Mouse (Mus musculus): ENCODE data around the gene Fggy. TPM values are rescaled to one million over a fixed set of nuclear protein-coding genes. Genes with fewer than 3 reads are reported as not detected.

Gene Fggy
- polyA plus RNA-seq, 1 experiment from 2014 or later = 6.2 TPM

DNA sequence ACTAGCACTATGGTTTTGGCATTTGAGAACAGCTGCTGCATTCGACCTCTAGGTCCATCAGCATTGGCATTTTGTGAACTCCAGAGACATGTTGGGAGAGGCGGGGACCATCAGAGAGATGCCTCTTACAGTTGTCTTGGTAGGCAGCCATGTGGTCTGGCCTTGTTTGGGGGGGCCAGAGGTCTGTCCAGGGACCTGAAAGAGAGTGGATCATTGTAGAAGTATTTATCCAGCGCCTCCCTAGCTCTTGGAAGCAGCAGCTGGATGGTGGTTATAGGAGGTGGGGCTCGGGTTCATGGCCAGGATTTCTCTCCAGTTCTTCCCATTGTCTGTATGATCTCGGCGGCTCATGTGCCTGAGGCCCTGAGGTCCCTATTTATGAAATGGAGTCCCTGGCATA, 54.1 kb downstream of the Fggy start:
- Histone ChIP-seq H3K27ac (replicated peaks) (no peak overlapping the region), H3K27me3 (ENCODE audit: low read depth, poor library complexity, severe bottlenecking) (no peaks in the 10 kb centered on the region), H3K9me3 (replicated peaks) (no peaks in the 10 kb centered on the region), H3K4me3 (no peak overlapping the region), H3K36me3 (no peaks in the 10 kb centered on the region), H3K4me1 (no peaks in the 10 kb centered on the region)
- no peak for DNase-seq (ENCODE audit: low spot score)
- 91% methylated on average over 6 of the region's 6 CpGs for WGBS

DNA sequence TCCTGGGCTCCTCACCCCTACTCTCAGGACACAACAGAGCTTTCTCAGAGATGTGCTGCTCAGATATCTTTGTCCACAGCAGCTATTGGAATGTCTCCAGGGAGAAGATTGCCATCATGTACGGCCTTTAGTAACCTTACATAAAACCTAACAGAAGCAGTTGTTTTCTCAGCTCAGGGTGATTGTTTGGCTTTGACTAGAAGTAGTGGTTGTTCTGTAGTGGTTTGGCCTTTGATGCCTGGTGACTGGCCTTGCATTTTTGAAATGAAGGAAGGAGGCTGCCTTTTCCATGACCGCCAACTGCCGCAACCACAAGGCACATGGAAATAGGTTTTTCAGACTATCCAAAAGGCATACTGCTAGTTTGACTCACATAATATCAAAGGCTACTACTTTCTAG, 63.7 kb downstream of the Fggy start:
- no peaks in the 10 kb centered on the region for H3K9me3 ChIP-seq (replicated peaks)
- H3K4me1 ChIP-seq = no peaks in the 10 kb centered on the region
- H3K27ac ChIP-seq (replicated peaks) = no peak overlapping the region
- DNase-seq (ENCODE audit: low spot score) = no peak
- WGBS = 84% methylated on average over 3 of the region's 3 CpGs
- no peaks in the 10 kb centered on the region for H3K27me3 ChIP-seq (ENCODE audit: low read depth, poor library complexity, severe bottlenecking)
- H3K4me3 ChIP-seq = no peak overlapping the region
- H3K36me3 ChIP-seq = no peaks in the 10 kb centered on the region

DNA sequence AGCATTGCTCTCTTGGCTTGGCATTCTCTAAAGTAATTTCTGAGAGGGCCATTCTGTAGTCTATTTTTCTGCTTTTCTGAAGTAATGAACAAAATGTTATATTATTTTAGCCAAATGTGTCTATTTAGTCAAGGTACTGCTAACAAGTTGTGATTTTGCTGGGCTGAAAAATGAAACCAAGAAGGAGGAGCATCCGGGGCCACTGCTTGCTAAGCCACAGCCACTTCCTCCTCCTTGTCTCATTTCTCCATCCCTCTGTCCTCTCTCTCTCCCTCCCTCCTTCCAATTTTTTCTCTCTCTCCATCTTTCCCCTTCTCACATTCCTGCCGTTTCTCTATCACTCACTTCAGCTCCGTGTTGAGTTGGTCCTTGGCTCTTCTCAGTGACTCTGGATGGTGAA, 67.4 kb downstream of the Fggy start:
- Histone ChIP-seq H3K4me1 (no peaks in the 10 kb centered on the region), H3K36me3 (no peaks in the 10 kb centered on the region), H3K27ac (replicated peaks) (no peak overlapping the region), H3K4me3 (no peak overlapping the region), H3K9me3 (replicated peaks) (no peaks in the 10 kb centered on the region), H3K27me3 (ENCODE audit: low read depth, poor library complexity, severe bottlenecking) (no peaks in the 10 kb centered on the region)
- 89% methylated on average over 3 of the region's 3 CpGs for WGBS
- DNase-seq (ENCODE audit: low spot score) = no peak

DNA sequence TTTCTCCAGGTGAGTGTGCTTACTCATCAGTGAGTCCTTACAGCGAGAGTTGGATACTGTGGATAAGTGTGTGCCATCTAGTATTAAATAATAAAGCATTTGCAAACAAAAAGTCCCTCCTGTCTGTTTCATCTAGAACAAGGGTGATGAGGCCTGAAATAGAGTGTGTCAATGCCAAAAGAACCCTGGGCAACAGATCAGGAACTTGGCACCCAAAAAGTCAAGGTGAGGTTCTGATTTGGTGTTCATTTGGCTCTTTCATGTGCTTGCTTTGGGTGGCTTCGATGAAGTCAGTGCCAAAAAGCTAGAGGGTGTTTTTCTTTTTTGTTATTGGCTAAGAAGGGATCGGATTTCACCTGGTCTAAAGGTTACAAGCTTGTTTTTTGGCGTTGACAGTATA, 68.3 kb downstream of the Fggy start:
- Histone ChIP-seq H3K27me3 (ENCODE audit: low read depth, poor library complexity, severe bottlenecking) (no peaks in the 10 kb centered on the region), H3K27ac (replicated peaks) (no peak overlapping the region), H3K9me3 (replicated peaks) (no peaks in the 10 kb centered on the region), H3K36me3 (no peaks in the 10 kb centered on the region), H3K4me1 (no peaks in the 10 kb centered on the region), H3K4me3 (no peak overlapping the region)
- 81% methylated on average over 4 of the region's 4 CpGs for WGBS
- DNase-seq (ENCODE audit: low spot score) = no peak

DNA sequence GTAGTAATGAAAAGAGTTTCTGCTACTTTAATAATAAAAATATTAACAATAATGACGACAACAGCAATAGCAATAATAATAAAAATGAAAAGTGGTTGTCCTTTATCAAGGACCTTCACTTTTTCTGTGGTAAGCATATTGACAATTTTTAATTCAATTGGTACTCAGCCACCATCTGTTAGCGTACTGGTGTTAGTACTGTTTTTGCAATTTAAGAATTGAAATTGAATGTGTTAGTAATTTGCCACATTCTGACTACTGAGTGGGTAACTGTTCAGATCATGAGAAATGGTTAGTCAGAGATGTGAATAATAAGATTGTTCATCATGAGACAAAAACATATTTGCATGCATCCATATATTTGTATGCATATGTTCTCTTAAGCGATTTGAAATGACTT, 68.9 kb downstream of the Fggy start:
- WGBS = 94% methylated on average over 3 of the region's 3 CpGs
- Histone ChIP-seq H3K27me3 (ENCODE audit: low read depth, poor library complexity, severe bottlenecking) (no peaks in the 10 kb centered on the region), H3K4me1 (no peaks in the 10 kb centered on the region), H3K9me3 (replicated peaks) (no peaks in the 10 kb centered on the region), H3K27ac (replicated peaks) (no peak overlapping the region), H3K4me3 (no peak overlapping the region), H3K36me3 (no peaks in the 10 kb centered on the region)
- DNase-seq (ENCODE audit: low spot score) = no peak

DNA sequence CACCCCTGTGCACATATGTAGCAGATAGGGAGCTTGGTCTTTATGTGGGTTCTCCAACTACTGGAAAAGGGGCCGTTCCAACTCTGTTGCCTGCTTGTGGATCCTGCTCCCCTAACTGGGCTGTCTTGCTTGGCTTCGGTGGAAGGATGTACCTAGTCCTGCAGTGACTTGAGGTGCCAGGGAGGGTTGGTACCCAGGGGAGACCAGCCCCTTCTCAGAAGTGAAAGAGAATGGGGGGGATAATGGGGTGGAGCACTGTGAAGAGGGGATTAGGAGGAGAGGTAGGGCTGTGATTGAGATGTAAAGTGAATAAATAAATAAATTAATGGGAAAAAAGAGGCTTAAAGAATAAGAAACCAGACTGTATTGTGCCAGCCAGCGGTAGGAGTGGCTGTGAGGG, 77.6 kb downstream of the Fggy start:
- Histone ChIP-seq H3K9me3 (replicated peaks) (no peaks in the 10 kb centered on the region), H3K36me3 (no peaks in the 10 kb centered on the region), H3K4me3 (no peak overlapping the region), H3K4me1 (peaks cover 14% of the 10 kb centered on the region; the same call in 1 of the 2 replicates), H3K27me3 (ENCODE audit: low read depth, poor library complexity, severe bottlenecking) (no peaks in the 10 kb centered on the region), H3K27ac (replicated peaks) (no peak overlapping the region)
- WGBS = 54% methylated on average over 3 of the region's 3 CpGs
- DNase-seq (ENCODE audit: low spot score) = no peak

DNA sequence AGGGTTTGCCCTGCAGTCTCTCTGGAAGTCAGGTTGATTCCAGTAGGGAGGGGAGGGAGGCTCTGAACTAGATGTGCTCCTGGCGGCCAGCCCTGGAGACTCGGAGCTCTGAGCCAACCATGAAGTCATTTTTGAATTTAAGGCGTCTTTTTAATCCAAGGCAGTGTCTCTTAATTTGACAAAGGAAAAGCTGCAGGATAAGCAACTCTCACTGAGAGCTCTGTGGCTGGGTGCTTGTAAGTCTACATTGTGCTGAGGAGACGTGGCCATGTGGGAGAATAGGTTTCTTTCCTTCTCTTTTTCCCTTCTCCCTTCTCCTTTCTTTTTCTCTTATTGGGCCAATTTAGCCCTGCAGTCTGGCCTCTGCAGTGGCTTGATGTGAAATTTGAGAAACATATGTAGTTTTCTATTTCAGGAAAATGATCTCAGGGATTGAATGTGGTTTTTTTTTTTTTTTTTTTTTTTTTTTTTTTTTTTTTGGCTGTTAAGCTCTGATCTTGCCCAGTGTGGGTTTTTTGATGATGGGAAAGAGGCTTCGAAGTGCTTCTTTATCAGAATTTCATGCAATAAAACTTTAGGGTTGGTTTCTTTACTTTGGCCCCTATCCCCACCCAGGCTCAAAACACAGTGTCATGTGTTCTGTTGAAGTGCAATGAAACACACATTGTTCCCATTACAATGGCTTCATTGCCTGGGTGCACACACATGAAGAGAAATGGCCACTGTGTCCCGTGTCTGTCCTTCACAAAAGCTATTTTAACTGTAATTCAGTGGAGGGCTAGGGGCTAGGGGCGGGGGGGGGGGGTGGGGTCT, 79.8 kb downstream of the Fggy start:
- DNase-seq (ENCODE audit: low spot score) = no peak
- no peak overlapping the region for H3K4me3 ChIP-seq
- no peaks in the 10 kb centered on the region for H3K27me3 ChIP-seq (ENCODE audit: low read depth, poor library complexity, severe bottlenecking)
- peaks cover 14% of the 10 kb centered on the region; the same call in 1 of the 2 replicates for H3K4me1 ChIP-seq
- 0 out of 2 replicates have a peak overlapping the region, but pooled peaks have one; percentile 28 for H3K27ac ChIP-seq (replicated peaks)
- no peaks in the 10 kb centered on the region for H3K36me3 ChIP-seq
- H3K9me3 ChIP-seq (replicated peaks) = no peaks in the 10 kb centered on the region
- 57% methylated on average over 7 of the region's 7 CpGs for WGBS

DNA sequence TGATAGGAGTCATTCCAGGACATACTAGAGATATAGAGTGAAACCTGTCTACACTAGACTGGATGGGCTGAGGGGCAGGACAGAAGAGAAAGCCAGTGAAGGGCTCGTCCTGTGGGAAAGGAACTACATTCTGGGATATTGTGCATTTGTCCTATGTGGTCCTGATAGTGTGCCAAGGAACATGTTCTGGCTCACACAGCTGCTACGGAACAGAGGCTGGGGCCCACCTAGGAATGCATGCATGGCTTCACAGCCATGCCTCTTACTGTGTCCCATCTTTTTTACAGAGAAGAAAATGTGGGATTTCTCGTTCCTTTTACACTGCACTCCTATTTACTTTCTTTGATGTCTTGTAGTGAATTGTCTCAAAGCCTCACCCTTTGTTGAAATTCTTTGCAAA, 80.8 kb downstream of the Fggy start:
- Histone ChIP-seq H3K27me3 (ENCODE audit: low read depth, poor library complexity, severe bottlenecking) (no peaks in the 10 kb centered on the region), H3K4me1 (peaks cover 14% of the 10 kb centered on the region; the same call in 1 of the 2 replicates), H3K27ac (replicated peaks) (no peak overlapping the region), H3K9me3 (replicated peaks) (no peaks in the 10 kb centered on the region), H3K4me3 (no peak overlapping the region), H3K36me3 (no peaks in the 10 kb centered on the region)
- WGBS = 68% methylated on average over 3 of the region's 3 CpGs
- no peak for DNase-seq (ENCODE audit: low spot score)

DNA sequence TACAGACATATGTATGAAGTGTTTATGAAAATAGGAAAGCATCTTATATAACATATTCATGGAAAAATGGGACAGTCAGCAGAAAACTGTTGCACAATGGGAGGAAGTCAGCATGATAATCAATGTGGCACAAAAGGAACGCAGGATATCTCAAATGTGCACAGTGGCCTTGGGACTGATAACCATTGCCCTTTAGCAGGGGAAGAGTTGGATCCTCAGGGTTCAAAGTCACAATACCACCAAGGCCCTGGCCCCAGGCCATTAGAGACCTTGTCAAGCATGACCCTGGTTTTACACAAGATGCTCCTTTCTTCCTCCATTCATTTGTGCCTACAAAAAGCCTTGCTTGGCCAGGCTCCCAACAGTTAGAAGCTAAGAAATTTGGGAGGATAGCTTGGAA, 83.5 kb downstream of the Fggy start:
- H3K27ac ChIP-seq (replicated peaks) = no peak overlapping the region
- no peak for DNase-seq (ENCODE audit: low spot score)
- WGBS = 92% methylated on average over 1 of the region's 1 CpGs
- H3K4me1 ChIP-seq = peaks cover 24% of the 10 kb centered on the region
- no peaks in the 10 kb centered on the region for H3K27me3 ChIP-seq (ENCODE audit: low read depth, poor library complexity, severe bottlenecking)
- no peaks in the 10 kb centered on the region for H3K36me3 ChIP-seq
- no peak overlapping the region for H3K4me3 ChIP-seq
- H3K9me3 ChIP-seq (replicated peaks) = no peaks in the 10 kb centered on the region

DNA sequence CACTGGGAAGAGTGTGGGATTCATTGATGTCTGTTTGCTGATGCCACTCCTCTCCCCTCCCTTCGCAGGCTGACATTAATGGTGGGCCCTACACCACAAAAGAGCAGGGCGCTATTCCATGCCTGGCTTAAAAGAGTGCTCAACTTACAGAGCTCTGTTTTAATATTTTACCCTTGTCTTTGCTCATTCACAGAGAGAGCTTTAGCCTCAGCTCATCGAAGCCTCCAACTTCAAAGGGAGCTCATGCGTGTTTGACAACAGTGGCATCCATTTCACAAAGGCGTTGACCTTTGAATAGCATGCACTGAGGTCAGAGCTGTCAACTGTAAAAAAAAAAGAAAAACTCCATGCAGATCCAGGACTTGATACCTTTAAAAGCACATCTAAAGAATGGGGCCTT, 86.7 kb downstream of the Fggy start:
- 39% methylated on average over 5 of the region's 5 CpGs for WGBS
- Histone ChIP-seq H3K4me3 (no peak overlapping the region), H3K27me3 (ENCODE audit: low read depth, poor library complexity, severe bottlenecking) (no peaks in the 10 kb centered on the region), H3K36me3 (no peaks in the 10 kb centered on the region), H3K4me1 (peaks cover 10% of the 10 kb centered on the region), H3K9me3 (replicated peaks) (no peaks in the 10 kb centered on the region), H3K27ac (replicated peaks) (no peak overlapping the region)
- no peak for DNase-seq (ENCODE audit: low spot score)

DNA sequence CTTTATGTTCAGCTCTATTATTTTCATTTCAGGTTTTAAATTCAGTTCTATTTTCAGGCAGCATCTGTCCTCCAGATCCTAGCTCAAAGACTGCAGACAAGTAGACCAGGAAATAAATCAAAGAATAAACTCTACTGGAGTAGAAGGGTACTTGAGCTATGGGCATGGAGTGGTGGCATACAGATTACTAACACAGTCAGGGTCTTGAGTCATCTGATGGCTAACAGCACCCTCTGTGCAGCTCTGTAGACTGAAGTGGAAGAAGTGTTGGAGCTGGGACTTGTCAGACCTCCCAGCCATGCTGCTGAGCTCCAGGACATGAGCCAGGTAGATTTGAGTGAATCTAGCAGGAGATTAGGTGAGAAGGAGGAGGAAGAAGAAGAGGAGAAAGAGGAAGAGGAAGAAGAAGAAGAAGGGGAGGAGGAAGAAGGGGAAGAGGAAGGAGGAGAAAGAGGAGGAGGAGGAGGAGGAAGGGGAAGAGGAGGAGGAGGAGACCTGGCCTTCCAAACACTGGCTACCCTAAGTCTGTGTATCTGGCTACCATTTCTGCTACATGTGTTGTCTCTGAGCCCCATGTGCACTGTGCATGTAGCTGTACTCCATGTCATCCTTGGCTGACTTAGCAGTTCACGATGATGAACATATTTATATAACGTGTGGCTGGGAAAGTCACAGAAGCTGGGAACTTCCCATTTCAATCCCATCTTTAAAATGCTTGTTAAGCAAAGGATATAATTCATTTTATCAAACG, 91.7 kb downstream of the Fggy start:
- Histone ChIP-seq H3K4me1 (peaks cover 29% of the 10 kb centered on the region), H3K4me3 (no peak overlapping the region), H3K27me3 (ENCODE audit: low read depth, poor library complexity, severe bottlenecking) (no peaks in the 10 kb centered on the region), H3K27ac (replicated peaks) (no peak overlapping the region), H3K9me3 (replicated peaks) (no peaks in the 10 kb centered on the region), H3K36me3 (no peaks in the 10 kb centered on the region)
- DNase-seq (ENCODE audit: low spot score) = no peak
- WGBS = 90% methylated on average over 3 of the region's 3 CpGs

DNA sequence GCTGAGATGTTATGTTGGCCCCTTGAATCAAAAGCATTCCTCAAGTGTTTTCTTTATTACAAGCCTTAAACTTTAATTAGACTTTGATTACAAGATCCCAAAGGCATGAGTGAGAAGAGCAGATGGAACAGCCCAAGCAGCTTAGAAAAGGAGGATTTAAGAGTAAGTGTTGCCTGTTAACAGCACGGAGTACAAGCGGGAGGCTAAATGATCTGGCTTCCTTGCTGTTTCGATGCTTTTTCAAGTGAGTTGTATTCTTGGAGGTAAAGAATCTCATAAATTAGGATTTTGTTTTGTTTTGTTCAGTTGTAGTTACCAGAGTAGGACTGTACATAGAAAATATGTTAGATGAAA, 92.2 kb downstream of the Fggy start:
- Histone ChIP-seq H3K27me3 (ENCODE audit: low read depth, poor library complexity, severe bottlenecking) (no peaks in the 10 kb centered on the region), H3K9me3 (replicated peaks) (no peaks in the 10 kb centered on the region), H3K36me3 (no peaks in the 10 kb centered on the region), H3K4me3 (no peak overlapping the region), H3K27ac (replicated peaks) (no peak overlapping the region), H3K4me1 (peaks cover 25% of the 10 kb centered on the region)
- no peak for DNase-seq (ENCODE audit: low spot score)
- WGBS = 91% methylated on average over 3 of the region's 3 CpGs

DNA sequence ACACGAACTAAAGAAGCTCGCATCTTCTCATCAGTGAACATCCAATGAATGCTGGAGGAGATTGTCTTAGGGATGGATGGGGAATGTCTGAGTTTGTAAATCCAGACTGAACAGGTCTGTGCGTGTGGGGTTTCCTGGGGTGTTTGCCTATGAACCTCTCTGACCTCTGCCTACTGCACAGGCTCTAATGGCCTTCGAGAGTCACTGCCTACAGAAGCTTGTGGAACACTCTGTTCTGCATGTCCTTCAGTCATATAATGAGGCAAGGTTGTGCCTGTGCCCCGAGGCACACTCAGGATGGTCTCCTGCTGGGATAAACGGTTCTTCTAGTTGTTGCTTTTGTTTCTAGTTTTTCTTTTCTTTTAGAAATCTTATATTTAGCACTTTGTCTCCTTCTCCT, 92.7 kb downstream of the Fggy start:
- H3K27me3 ChIP-seq (ENCODE audit: low read depth, poor library complexity, severe bottlenecking) = no peaks in the 10 kb centered on the region
- H3K27ac ChIP-seq (replicated peaks) = no peak overlapping the region
- no peak overlapping the region for H3K4me3 ChIP-seq
- no peaks in the 10 kb centered on the region for H3K9me3 ChIP-seq (replicated peaks)
- no peak for DNase-seq (ENCODE audit: low spot score)
- H3K4me1 ChIP-seq = peaks cover 24% of the 10 kb centered on the region
- 80% methylated on average over 6 of the region's 6 CpGs for WGBS
- no peaks in the 10 kb centered on the region for H3K36me3 ChIP-seq
